Mouse (Mus musculus): Measurements from ENCODE around the gene Abhd4.

GRCm38 (mm10) chr14:54259003-54259721 lies 5.2 kb downstream of the Abhd4 start:
- TF ChIP-seq POLR2A (IDR thresholded peaks at IDR 0.05; ENCODE audit: control insufficient read depth, extremely low read depth, insufficient read depth, low read length, poor library complexity) = no peak
- no peak for TF ChIP-seq CTCF (IDR thresholded peaks at IDR 0.05; ENCODE audit: borderline replicate concordance, control insufficient read depth, extremely low read depth, insufficient read depth, low read length, poor library complexity)

Data from thymus, adult 2 months (tissue).